Mouse (Mus musculus) kidney, embryonic 14.5 days (tissue): Measurements from ENCODE around the gene Ntrk2. TPM values are rescaled to one million over a fixed set of nuclear protein-coding genes. Genes with fewer than 3 reads are reported as not detected.

ENCODE experiments used
- ATAC-seq: fragments of 200-750 bp; cut with Nextera tagmentation; 2 replicates; pipeline ENCODE4 v1.8.0; 2017; ENCODE audit warnings: moderate number of reproducible peaks, mild to moderate bottlenecking, moderate TSS enrichment, moderate library complexity; ENCODE audit not compliant: low FRiP score, low TSS enrichment
- H3K27ac ChIP-seq: fragments of 300-500 bp; sonication (generic); 2 replicates; pipeline ENCODE4 v1.5.1; 2014; ENCODE audit warnings: low read depth, mild to moderate bottlenecking, low read length, moderate library complexity, mixed read lengths
- H3K27me3 ChIP-seq: fragments of 300-500 bp; sonication (generic); 2 replicates; pipeline ENCODE4 v1.6.1; 2014; ENCODE audit warnings: mild to moderate bottlenecking, low read length; ENCODE audit not compliant: control insufficient read depth, insufficient read depth
- H3K36me3 ChIP-seq: fragments of 300-500 bp; sonication (generic); 2 replicates; pipeline ENCODE4 v1.6.1; 2014; ENCODE audit warnings: low read length, mixed read lengths; ENCODE audit not compliant: control insufficient read depth, insufficient read depth
- H3K4me1 ChIP-seq: fragments of 300-500 bp; sonication (generic); 2 replicates; pipeline ENCODE4 v1.6.1; 2014; ENCODE audit warnings: low read length, mixed read lengths; ENCODE audit not compliant: control insufficient read depth, insufficient read depth
- H3K4me2 ChIP-seq: fragments of 300-500 bp; sonication (generic); replicated peaks from 2 replicates; pipeline ENCODE4 v1.6.1; 2014; ENCODE audit warnings: low read depth, mild to moderate bottlenecking, low read length
- H3K4me3 ChIP-seq: fragments of 300-500 bp; sonication (generic); 2 replicates; pipeline ENCODE4 v1.5.1; 2014; ENCODE audit warnings: mild to moderate bottlenecking, low read length
- H3K9ac ChIP-seq: fragments of 300-500 bp; sonication (generic); 2 replicates; pipeline ENCODE4 v1.6.1; 2014; ENCODE audit warnings: low read depth, mild to moderate bottlenecking, low read length, moderate library complexity
- H3K9me3 ChIP-seq: fragments of 300-500 bp; sonication (generic); 2 replicates; pipeline ENCODE4 v1.6.1; 2016; ENCODE audit warnings: low read length; ENCODE audit not compliant: control insufficient read depth
- WGBS: fragments of 180-500 bp; shearing (Covaris S2); extraction: QIAGEN DNeasy Blood & Tissue Kit; methylation state at CpG from one replicate; pipeline ENCODE4 v1.1.7; 2014; 5-methylcytosine and 5-hydroxymethylcytosine counted together
- polyA plus RNA-seq: library from polyadenylated mRNA; unstranded; fragments of >200 nt; fragmentation: Nextera tagmentation; extraction: Ambion mirVana; gene quantifications from 2 replicates; pipeline ENCODE4 v1.2.1, GENCODE M21; 2014

Gene Ntrk2
- polyA plus RNA-seq, 1 experiment from 2014 or later = 5.6 TPM

GRCm38 (mm10) chr13:58866776-58867435 is 60.5 kb downstream of the Ntrk2 start:
- 81% methylated on average over 8 of the region's 8 CpGs for WGBS
- no peak for ATAC-seq
- H3K4me3 ChIP-seq = no peak overlapping the region

GRCm38 (mm10) chr13:58882468-58882867 is 76.1 kb downstream of the Ntrk2 start:
- no peak overlapping the region for H3K9ac ChIP-seq
- H3K27me3 ChIP-seq = no peaks in the 10 kb centered on the region
- H3K4me2 ChIP-seq = no peak overlapping the region
- H3K4me1 ChIP-seq = no peaks in the 10 kb centered on the region
- no peaks in the 10 kb centered on the region for H3K36me3 ChIP-seq
- no peak for ATAC-seq
- whole genome bisulfite sequencing = 93% methylated on average over 3 of the region's 3 CpGs
- no peak overlapping the region for H3K27ac ChIP-seq
- no peak overlapping the region for H3K4me3 ChIP-seq
- no peaks in the 10 kb centered on the region for H3K9me3 ChIP-seq

More at GRCm38 (mm10) chr13:58866776-58867435, 60.5 kb downstream of the Ntrk2 start:
- Histone ChIP-seq H3K27me3 (no peaks in the 10 kb centered on the region), H3K4me1 (no peaks in the 10 kb centered on the region), H3K36me3 (no peaks in the 10 kb centered on the region), H3K9me3 (no peaks in the 10 kb centered on the region), H3K4me2 (no peak overlapping the region), H3K9ac (no peak overlapping the region), H3K27ac (no peak overlapping the region)

- no peaks in the 10 kb centered on the region for H3K36me3 ChIP-seq
- H3K27ac ChIP-seq = no peak overlapping the region
- H3K4me1 ChIP-seq = no peaks in the 10 kb centered on the region
- WGBS = 95% methylated on average over 5 of the region's 5 CpGs
- no peak for ATAC-seq
- no peaks in the 10 kb centered on the region for H3K27me3 ChIP-seq
- no peak overlapping the region for H3K4me2 ChIP-seq
- no peak overlapping the region for H3K4me3 ChIP-seq
- no peak overlapping the region for H3K9ac ChIP-seq
- H3K9me3 ChIP-seq = no peaks in the 10 kb centered on the region
These were observed 76.5 kb downstream of the Ntrk2 start for GRCm38 (mm10) chr13:58882916-58883315.

- H3K27me3 ChIP-seq = no peaks in the 10 kb centered on the region
- no peak overlapping the region for H3K27ac ChIP-seq
- ATAC-seq = no peak
- no peak overlapping the region for H3K9ac ChIP-seq
- no peak overlapping the region for H3K4me2 ChIP-seq
- H3K4me3 ChIP-seq = no peak overlapping the region
- no peaks in the 10 kb centered on the region for H3K36me3 ChIP-seq
- 88% methylated on average over 8 of the region's 8 CpGs for WGBS
- H3K4me1 ChIP-seq = no peaks in the 10 kb centered on the region
- no peaks in the 10 kb centered on the region for H3K9me3 ChIP-seq
These were observed 79.7 kb downstream of the Ntrk2 start for GRCm38 (mm10) chr13:58886108-58886507.

GRCm38 (mm10) chr13:58896254-58896910 is 90.0 kb downstream of the Ntrk2 start:
- no peak overlapping the region for H3K27ac ChIP-seq
- H3K4me1 ChIP-seq = no peaks in the 10 kb centered on the region
- H3K36me3 ChIP-seq = no peaks in the 10 kb centered on the region
- H3K4me3 ChIP-seq = no peak overlapping the region
- WGBS = 67% methylated on average over 12 of the region's 12 CpGs
- H3K27me3 ChIP-seq = no peaks in the 10 kb centered on the region
- ATAC-seq = no peak
- no peak overlapping the region for H3K4me2 ChIP-seq
- no peaks in the 10 kb centered on the region for H3K9me3 ChIP-seq
- H3K9ac ChIP-seq = no peak overlapping the region

GRCm38 (mm10) chr13:58899337-58899736 is 93.0 kb downstream of the Ntrk2 start:
- no peak overlapping the region for H3K27ac ChIP-seq
- no peaks in the 10 kb centered on the region for H3K4me1 ChIP-seq
- no peaks in the 10 kb centered on the region for H3K9me3 ChIP-seq
- H3K4me2 ChIP-seq = no peak overlapping the region
- WGBS = 87% methylated on average over 2 of the region's 2 CpGs
- no peak for ATAC-seq
- no peaks in the 10 kb centered on the region for H3K36me3 ChIP-seq
- no peaks in the 10 kb centered on the region for H3K27me3 ChIP-seq
- no peak overlapping the region for H3K9ac ChIP-seq
- no peak overlapping the region for H3K4me3 ChIP-seq

- Histone ChIP-seq H3K9ac (no peak overlapping the region), H3K27ac (no peak overlapping the region), H3K27me3 (no peaks in the 10 kb centered on the region), H3K4me3 (no peak overlapping the region), H3K4me2 (no peak overlapping the region), H3K36me3 (no peaks in the 10 kb centered on the region), H3K4me1 (no peaks in the 10 kb centered on the region), H3K9me3 (no peaks in the 10 kb centered on the region)
- WGBS = 84% methylated on average over 8 of the region's 8 CpGs
- ATAC-seq = no peak
These were observed 95.9 kb downstream of the Ntrk2 start for GRCm38 (mm10) chr13:58902313-58902712.

- no peak overlapping the region for H3K4me3 ChIP-seq
- no peak for ATAC-seq
- H3K27me3 ChIP-seq = no peaks in the 10 kb centered on the region
- H3K9me3 ChIP-seq = no peaks in the 10 kb centered on the region
- no peak overlapping the region for H3K4me2 ChIP-seq
- H3K9ac ChIP-seq = no peak overlapping the region
- no peaks in the 10 kb centered on the region for H3K4me1 ChIP-seq
- WGBS = 61% methylated on average over 13 of the region's 13 CpGs
- H3K27ac ChIP-seq = no peak overlapping the region
- no peaks in the 10 kb centered on the region for H3K36me3 ChIP-seq
These were observed 98.7 kb downstream of the Ntrk2 start for GRCm38 (mm10) chr13:58904742-58905735.
